Mouse (Mus musculus) liver (tissue): ENCODE data around the gene Gm765.

Source experiments
- DNase-seq: peaks from one replicate; pipeline ENCODE4 v3.0.0-alpha.2; 2020; ENCODE audit warnings: mixed read lengths

Gm765 gene

DNA sequence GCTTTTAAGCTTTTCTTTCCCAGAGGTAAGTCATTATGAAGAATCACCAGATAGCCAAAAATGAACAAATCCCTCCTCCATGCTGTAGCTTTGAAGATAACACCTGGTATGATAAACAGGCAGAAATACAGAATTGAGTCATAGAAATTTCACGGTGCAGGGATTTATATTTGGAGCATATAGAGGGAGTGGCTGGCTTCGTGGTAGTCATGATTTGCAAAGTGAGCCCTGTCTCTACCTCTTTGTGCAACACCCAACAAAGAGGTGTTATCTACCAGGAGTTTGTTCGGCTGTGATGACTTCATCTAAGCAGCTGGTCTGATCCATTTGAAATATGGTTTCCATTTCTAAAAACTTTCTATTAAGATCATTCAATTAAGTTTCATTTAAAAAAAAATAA lies 130.3 kb downstream of the Gm765 start:
- DNase-seq, result no peak

- DNase-seq, result no peak
Observed at GRCm38 (mm10) chr6:98210237-98210636, 132.3 kb downstream of the Gm765 start.

- no peak for DNase-seq
Observed at GRCm38 (mm10) chr6:98208051-98208450, 134.5 kb downstream of the Gm765 start.

GRCm38 (mm10) chr6:98198706-98199105 lies 143.8 kb downstream of the Gm765 start:
- DNase-seq, result no peak

GRCm38 (mm10) chr6:98190745-98191442 lies 151.7 kb downstream of the Gm765 start:
- no peak for DNase-seq
